In genomic region chr1:36563197-36563596, GRCm38 (mm10) we compare ENCODE assay signal across 20 mouse cellular contexts. TPM values are rescaled to one million over a fixed set of nuclear protein-coding genes. Genes with fewer than 3 reads are reported as not detected.
DNase-seq lines count a peak whose midpoint lies in the region; ATAC-seq and TF ChIP-seq lines count a peak whose summit lies in the region.
"Had no signal": no experiment of that assay in that cellular context is flagged by ENCODE, and none has a peak within 500 bp of the region (broad histone marks: within the 10 kb centered on the region; RNA-seq: fewer than 3 reads in every experiment).

No protein-coding gene starts in this region.

- no peaks in the 10 kb centered on the region for H3K4me1 ChIP-seq in intestine, postnatal 0 days (replicated peaks; ENCODE audit: control insufficient read depth, insufficient read depth, low read length)
- H3K4me1 ChIP-seq in intestine, embryonic 16.5 days (ENCODE audit: control insufficient read depth, insufficient read depth, low read length): peaks cover 22% of the 10 kb centered on the region

- H3K27me3 ChIP-seq in intestine, postnatal 0 days (replicated peaks; ENCODE audit: control insufficient read depth, insufficient read depth, low read length): no peaks in the 10 kb centered on the region
- no peaks in the 10 kb centered on the region for H3K27me3 ChIP-seq in intestine, embryonic 16.5 days (replicated peaks; ENCODE audit: control insufficient read depth, insufficient read depth, low read length)

- H3K4me3 ChIP-seq in intestine, postnatal 0 days (ENCODE audit: low read depth, low read length): no peak overlapping the region
- no peak overlapping the region for H3K4me3 ChIP-seq in intestine, embryonic 16.5 days (ENCODE audit: low read length)
- H3K4me3 ChIP-seq: hindbrain, embryonic 10.5 days; midbrain, embryonic 12.5 days had no signal

- WGBS in intestine, postnatal 0 days: 83% methylated on average over 2 of the region's 2 CpGs
- WGBS in intestine, embryonic 16.5 days: 84% methylated on average over 2 of the region's 2 CpGs

- H3K27ac ChIP-seq in intestine, postnatal 0 days (ENCODE audit: low read depth, low read length): no peak overlapping the region
- no peak overlapping the region; the same call in 1 of the 2 replicates for H3K27ac ChIP-seq in intestine, embryonic 16.5 days (ENCODE audit: low read length)
- H3K27ac ChIP-seq: hindbrain, embryonic 10.5 days; liver, embryonic 14.5 days; midbrain, embryonic 12.5 days; stomach, postnatal 0 days had no signal

- no peak overlapping the region for H3K4me2 ChIP-seq in intestine, postnatal 0 days (replicated peaks; ENCODE audit: low read depth)
- no peak overlapping the region for H3K4me2 ChIP-seq in intestine, embryonic 16.5 days (ENCODE audit: low read depth, low read length)
- H3K4me2 ChIP-seq: midbrain, embryonic 12.5 days had no signal

- no peak overlapping the region for H3K9ac ChIP-seq in intestine, postnatal 0 days (ENCODE audit: low read depth, low read length)
- H3K9ac ChIP-seq in intestine, embryonic 16.5 days (ENCODE audit: low read depth, low read length): no peak overlapping the region
- H3K9ac ChIP-seq: liver, embryonic 14.5 days; midbrain, embryonic 12.5 days had no signal

- peak; percentile 16 for DNase-seq in embryo, embryonic 10 days (ENCODE audit: low spot score)
- DNase-seq in embryo, embryonic 10.5 days (ENCODE audit: low spot score): no peak
- peak; percentile 53 for DNase-seq in 3134 (ENCODE audit: extremely low read depth, insufficient read length, low spot score)
- peak; percentile 68 for DNase-seq in fibroblast of lung, adult 2 months (ENCODE audit: low read depth)
- DNase-seq in Muller cell, postnatal 12 days (ENCODE audit: inconsistent ontology term): no peak
- no peak for DNase-seq in natural killer cell, adult 2 months (ENCODE audit: low spot score in 2 of 2)
- DNase-seq: adrenal gland, adult 8-10 months; B cell, adult 2 months; cerebellum, adult 8-10 months; gastrocnemius, postnatal 25 days; lung, postnatal 4 days; thymus, postnatal 14 days had no signal

- ATAC-seq in intestine, postnatal 0 days: 0 out of 2 replicates have a peak, but pooled peaks have one; percentile 5
- no peak for ATAC-seq in intestine, embryonic 16.5 days
- ATAC-seq: forebrain, embryonic 16.5 days had no signal

- TF ChIP-seq CTCF in intestine, postnatal 0 days (IDR thresholded peaks at IDR 0.05; ENCODE audit: low read depth): peak; percentile 27

- no peaks in the 10 kb centered on the region for H3K9me3 ChIP-seq in intestine, postnatal 0 days (ENCODE audit: control insufficient read depth)
- H3K9me3 ChIP-seq in intestine, embryonic 16.5 days (ENCODE audit: control insufficient read depth, low read length): no peaks in the 10 kb centered on the region
- H3K9me3 ChIP-seq: hindbrain, embryonic 10.5 days; midbrain, embryonic 12.5 days had no signal

- H3K36me3 ChIP-seq in intestine, postnatal 0 days (ENCODE audit: control insufficient read depth, insufficient read depth): no peaks in the 10 kb centered on the region
- no peaks in the 10 kb centered on the region for H3K36me3 ChIP-seq in intestine, embryonic 16.5 days (ENCODE audit: control insufficient read depth, insufficient read depth, low read length)
- H3K36me3 ChIP-seq: hindbrain, embryonic 10.5 days; midbrain, embryonic 12.5 days had no signal

RNA-seq across cellular contexts. Expression of gene Sema4c, which starts 5.0 kb away (rescaled TPM):
- 3.5 and 3.9 TPM in 2 replicates for polyA plus RNA-seq in intestine, postnatal 0 days (2015; fragmentation: Nextera tagmentation; extraction: Ambion mirVana)
- polyA plus RNA-seq in intestine, embryonic 16.5 days (2015; fragmentation: Nextera tagmentation; extraction: Ambion mirVana): 7.4 and 7.9 TPM in 2 replicates

RNA-seq across cellular contexts. Expression of gene Ankrd39, which starts 16.0 kb away (rescaled TPM):
- polyA plus RNA-seq in intestine, postnatal 0 days (2015; fragmentation: Nextera tagmentation; extraction: Ambion mirVana): 15.0 and 18.5 TPM in 2 replicates
- 23.6 and 26.8 TPM in 2 replicates for polyA plus RNA-seq in intestine, embryonic 16.5 days (2015; fragmentation: Nextera tagmentation; extraction: Ambion mirVana)

RNA-seq across cellular contexts. Expression of gene Gm42417, which starts 24.0 kb away (rescaled TPM):
- 0.22 TPM in 1 of 2 replicates, not detected in the other for polyA plus RNA-seq in intestine, postnatal 0 days (2015; fragmentation: Nextera tagmentation; extraction: Ambion mirVana)
- polyA plus RNA-seq in intestine, embryonic 16.5 days (2015; fragmentation: Nextera tagmentation; extraction: Ambion mirVana): 0.37 TPM in 1 of 2 replicates, not detected in the other
- polyA plus RNA-seq: liver, embryonic 14.5 days; midbrain, embryonic 12.5 days; spleen, adult 2 months had no signal

RNA-seq across cellular contexts. Expression of gene Ankrd23, which starts 26.5 kb away (rescaled TPM):
- polyA plus RNA-seq in intestine, postnatal 0 days (2015; fragmentation: Nextera tagmentation; extraction: Ambion mirVana): 2.1 and 3.8 TPM in 2 replicates
- polyA plus RNA-seq in intestine, embryonic 16.5 days (2015; fragmentation: Nextera tagmentation; extraction: Ambion mirVana): 12.7 and 14.6 TPM in 2 replicates

RNA-seq across cellular contexts. Expression of gene Cnnm3, which starts 51.5 kb away (rescaled TPM):
- 2.5 and 2.6 TPM in 2 replicates for polyA plus RNA-seq in intestine, postnatal 0 days (2015; fragmentation: Nextera tagmentation; extraction: Ambion mirVana)
- 2.1 and 2.3 TPM in 2 replicates for polyA plus RNA-seq in intestine, embryonic 16.5 days (2015; fragmentation: Nextera tagmentation; extraction: Ambion mirVana)

Comparison
In these comparisons a context has a peak if more than half of its experiments do, and no peak if none do; other contexts are left out.
1. DNase-seq: peak in embryo, embryonic 10 days (single experiment), 3134 (single experiment) and fibroblast of lung, adult 2 months (single experiment); none in embryo, embryonic 10.5 days (single experiment), Muller cell, postnatal 12 days (single experiment) and natural killer cell, adult 2 months (0 of 2).